Mouse (Mus musculus) 3134 (cell line): ENCODE data around the gene Gm17268.

Source experiments
- DNase-seq: peaks from one replicate; pipeline ENCODE4 v3.0.0-alpha.2; 2011; ENCODE audit warnings: low spot score; ENCODE audit not compliant: insufficient read length; ENCODE audit errors: extremely low read depth

Gene Gm17268

DNA sequence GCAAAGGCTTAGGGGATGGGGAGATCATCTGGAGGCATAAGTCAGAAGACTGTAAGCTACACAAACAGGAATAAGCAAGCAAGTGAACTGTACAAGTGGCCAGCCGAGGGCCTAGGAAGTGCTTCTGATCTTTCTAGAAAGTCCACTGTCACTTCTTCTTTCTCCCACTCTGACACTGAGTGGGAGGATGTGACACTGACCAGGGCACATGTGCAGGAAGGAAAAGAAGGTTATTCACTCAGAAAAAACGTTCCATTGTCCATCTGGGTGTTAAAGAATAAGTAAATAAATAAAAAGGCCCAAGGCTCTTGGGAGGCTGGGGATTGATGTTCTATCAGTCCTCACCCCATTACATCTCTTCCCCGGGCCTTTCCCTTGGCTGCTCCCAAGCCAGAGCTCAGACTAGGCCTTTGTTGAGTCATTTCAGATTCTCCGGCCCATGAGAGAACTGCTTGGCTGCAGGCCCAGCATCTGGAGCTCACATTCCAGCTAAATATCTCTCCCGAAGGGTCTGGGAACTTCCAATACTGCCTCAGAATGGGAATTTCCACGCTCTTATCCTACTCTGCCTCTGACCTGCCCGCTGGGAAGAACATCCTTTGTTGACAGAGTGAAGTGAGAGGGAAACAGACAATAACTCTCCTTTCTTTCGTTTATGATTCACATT, 5.6 kb downstream of the Gm17268 start:
- DNase-seq: peak; percentile 66

DNA sequence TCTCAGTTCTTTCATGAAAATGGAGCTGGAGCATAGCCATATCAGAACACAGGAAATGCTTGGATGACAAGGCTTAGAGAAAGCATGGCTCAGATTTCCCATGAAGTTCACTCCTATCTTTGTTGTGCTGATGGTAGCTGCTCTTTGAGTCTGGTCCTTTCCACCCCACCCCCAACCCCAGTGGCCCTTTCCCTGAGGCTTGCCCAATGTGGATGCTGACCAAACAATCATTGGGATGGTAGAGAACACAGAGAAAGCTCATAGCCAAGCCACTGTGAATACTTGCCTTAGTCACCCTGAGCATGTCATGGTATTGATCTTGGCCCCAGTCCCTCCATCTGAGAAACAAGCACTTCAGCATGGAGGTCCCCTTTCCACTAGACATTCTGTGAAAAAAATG, 6.2 kb downstream of the Gm17268 start:
- peak; percentile 49 for DNase-seq

DNA sequence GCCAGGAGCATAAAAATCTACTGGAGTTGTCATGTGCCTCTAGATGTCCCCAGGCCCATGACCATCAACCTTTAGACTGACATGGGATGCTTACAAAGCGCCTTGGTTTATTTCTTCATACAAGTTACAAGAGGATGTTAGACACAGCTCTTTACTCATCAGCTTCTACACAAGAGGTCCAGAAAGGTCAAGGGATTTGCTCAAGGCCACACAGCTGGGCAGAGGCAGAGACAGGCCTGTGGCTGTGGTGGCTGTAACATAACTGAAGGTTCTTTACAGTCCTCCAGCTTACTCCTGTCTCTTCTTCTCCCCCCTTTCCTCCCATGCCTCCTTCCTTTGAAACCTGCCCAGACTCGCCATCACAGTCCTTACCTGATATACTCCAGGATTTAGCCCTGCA, 8.2 kb downstream of the Gm17268 start:
- no peak for DNase-seq

DNA sequence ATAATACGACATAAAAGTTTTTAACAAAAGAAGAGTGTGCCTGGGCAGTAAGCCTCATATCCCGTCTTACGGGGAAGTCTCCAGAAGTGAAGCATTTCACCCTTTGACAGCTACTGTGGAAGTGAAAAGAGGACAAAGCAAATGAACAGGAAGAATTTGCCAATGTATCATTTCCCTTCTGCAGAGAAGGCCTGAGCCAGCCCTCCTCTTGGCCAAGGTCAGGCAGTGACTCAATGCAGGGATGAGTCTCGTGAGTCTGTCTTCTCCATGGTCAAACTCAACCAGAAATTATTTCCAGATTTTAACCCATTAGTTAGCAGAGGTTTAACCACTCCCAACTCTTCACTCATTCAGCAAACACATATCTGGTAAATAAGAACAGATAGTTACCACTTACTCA, 14.6 kb downstream of the Gm17268 start:
- no peak for DNase-seq

DNA sequence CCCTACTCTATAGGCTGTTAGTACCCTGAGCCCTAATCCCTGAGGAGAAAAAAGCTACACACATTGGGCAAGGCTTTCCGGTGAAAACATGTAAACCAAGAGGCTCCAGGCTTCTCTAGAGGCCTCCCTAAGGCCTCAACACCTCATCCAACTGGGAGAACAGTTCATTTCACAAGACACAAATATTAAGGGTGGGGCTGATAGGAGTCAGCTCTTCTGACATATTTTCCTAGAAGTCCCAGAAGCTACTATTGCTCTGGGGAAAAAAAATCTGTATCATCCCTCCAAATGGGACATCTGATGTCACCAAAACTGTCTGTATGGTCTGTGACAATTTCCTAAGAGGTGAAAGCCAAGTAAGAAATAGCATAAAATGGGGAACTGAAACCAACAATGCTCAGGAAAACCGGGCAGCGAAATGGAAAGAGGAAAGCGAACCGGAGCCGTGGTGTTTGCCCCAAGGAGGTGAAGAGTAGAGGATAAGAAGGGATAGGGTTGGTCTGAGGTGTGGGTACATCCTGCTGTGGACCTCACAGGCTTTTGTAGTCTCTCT, 15.8 kb downstream of the Gm17268 start:
- no peak for DNase-seq

DNA sequence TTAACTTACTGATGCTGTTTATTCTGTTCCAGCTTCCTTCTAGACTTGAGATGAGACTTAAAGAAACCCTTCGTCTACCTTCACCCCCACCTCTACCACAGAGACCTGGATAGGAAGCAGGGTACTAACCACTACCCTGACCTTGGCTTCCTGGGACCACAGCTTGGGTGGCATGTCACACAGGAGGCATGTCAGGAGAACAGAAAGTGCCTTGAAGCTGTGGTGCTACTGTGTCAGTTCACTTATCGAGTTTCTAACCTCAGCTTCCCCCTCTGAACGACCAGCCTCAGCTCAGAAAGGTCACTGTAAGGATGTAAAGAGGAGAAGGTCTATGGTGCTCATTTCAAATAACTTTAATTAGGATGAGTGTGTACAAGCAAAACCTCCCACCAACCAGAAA, 17.0 kb downstream of the Gm17268 start:
- no peak for DNase-seq

DNA sequence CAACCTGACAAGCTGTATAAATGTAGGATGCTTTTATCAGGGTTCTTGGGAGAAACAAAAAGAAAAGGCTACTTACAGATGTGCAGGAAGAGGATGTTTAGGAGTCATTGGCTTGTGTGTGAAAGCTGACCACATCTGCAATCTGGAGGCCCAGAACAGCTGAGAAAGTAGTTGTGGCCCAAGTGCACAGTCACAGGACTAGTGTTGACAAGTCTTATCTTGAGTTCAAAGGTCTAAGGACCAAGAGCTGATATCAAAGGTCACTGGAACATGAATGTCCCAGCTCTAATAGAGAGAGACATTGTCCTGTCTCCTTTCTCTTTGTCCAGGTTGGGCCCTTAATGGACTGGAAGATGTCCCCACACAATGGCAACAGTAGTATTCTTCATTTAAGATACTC, 18.6 kb downstream of the Gm17268 start:
- no peak for DNase-seq

DNA sequence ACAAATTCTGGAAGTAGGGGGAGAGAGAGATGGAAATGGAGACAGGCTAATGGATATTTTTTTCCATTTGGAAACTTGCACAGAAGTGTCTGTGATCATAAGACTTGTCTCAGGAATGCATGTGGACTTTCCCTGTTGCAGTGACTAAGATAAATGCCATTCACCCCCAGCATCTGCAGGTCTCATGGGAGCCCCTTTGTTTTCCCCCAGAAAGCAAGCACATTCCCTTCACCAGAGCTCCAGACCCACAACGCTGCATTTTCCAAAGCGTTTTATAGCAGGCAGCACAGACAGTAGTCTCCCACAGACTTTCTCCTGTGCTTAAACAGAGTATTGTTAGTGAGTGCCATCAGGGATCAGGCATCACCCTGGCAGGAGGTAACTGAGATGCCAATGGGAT, 19.0 kb downstream of the Gm17268 start:
- peak; percentile 19 for DNase-seq

DNA sequence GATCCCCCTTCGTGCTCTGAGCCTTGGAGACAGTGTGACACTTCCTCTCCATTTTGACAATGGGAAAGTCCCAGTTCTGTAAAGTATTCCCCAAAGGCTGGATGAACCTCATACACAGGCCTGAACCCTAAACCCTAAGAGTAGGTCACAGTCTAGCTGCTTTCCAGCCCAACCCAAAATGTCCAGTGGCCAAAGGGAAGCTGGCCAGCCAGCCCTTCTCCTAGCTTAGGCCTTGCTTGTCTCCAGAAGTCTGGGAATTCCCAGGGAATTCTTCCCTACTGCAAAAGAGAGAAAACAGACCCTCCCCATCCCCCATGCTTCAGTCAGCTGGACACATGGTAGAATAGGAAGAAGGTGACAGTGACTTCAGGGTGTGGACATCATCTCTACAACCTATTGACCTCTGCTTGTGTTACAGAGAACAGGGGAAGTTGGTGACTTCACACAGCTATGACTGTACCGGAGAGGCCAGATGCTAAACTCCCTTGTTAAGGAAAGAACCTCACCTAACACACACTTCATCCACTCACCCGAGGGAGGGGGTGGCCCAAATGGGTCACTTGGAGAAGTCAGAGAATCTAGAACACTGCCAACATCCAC, 22.1 kb downstream of the Gm17268 start:
- no peak for DNase-seq

DNA sequence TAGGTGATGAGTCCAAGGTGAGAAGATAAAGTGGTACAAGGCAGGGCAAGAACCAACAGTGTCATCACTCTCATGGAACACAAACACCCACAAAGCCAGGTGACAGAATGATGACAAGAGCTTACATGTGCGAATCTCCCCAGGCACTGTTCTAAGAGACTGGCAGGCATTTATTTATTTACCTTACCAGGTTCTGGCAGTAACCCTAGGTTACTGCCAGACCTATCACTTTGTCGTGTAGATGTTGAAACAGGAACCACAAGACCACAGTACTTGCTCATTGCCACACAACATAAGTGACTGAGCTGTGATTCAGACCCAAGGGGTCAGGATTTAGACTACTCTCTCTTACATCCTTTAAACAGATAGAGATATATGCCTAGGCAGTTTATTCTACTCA, 23.3 kb downstream of the Gm17268 start:
- peak; percentile 59 for DNase-seq

DNA sequence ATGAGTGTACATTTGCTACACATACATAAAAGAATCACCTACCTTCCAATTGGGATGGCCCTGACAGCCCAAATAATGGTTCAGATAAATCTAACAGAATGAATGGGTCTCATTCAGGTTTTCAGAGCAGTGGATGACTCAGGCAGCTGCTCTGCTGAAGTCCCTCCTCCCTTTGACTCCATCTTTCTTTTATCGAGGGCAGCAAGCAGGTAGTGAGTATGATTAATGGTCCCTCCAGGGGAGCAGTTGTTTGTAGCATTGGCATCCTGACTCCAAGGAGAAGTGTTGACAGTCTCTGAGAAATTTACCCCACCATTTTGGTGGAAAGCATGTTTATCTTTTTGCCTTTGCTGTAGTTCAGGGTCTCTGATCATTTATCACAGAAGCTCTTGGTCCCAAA, 24.6 kb downstream of the Gm17268 start:
- no peak for DNase-seq

DNA sequence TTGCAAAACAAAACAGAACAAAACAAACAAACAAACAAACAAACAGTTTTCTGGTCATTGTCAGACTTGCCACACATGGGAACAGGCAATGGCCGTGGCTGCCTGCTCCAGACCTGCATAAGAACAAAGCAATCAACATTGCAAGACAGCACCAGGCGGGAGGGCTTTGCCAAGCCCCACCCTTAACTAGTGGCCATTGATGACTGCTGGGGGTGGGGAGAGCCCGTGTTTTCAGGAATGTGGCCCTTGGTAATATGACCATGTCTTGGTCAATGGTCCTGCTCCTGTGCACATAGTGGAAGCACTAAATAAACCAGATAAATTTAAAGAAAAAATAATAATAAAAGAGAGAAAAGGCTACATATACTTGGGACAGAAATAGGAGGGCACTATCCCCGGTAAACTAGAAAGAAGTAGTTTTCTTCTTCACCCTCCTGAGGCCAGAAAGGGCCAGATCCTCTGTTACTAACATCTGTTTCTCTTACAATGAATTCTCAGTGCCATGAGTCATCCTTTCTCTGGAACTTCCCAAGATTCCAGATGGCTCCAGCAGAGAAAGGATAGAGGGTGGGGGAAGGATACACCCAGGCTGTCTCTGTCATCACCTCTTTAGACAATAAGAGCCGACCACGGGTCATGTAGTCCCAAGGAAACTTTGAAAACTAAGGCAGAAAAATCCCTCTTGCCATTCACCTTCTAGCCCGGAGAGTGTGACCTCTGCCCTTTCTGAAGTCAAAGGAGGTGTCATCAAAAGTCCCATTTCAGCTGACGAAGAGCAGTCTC, 26.8 kb downstream of the Gm17268 start:
- peak; percentile 59 for DNase-seq

DNA sequence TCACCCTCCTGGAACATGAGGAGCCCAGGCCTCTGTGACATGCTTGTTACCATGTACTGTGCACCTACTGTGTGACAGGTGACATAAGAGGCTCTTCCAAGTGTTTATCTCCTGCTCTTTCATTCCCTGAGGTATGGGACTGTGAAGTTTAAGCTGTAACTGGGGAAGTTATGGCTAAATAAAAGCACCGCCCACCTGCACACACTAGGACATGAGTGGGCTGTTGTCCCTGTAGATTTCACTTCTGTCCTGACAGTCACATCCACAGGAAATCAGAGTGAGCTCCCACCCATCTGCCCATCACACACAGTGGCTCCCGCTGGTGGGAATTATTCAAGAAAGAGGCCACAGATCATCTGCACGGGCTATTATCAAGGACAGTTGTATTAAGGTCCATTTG, 28.2 kb downstream of the Gm17268 start:
- no peak for DNase-seq

DNA sequence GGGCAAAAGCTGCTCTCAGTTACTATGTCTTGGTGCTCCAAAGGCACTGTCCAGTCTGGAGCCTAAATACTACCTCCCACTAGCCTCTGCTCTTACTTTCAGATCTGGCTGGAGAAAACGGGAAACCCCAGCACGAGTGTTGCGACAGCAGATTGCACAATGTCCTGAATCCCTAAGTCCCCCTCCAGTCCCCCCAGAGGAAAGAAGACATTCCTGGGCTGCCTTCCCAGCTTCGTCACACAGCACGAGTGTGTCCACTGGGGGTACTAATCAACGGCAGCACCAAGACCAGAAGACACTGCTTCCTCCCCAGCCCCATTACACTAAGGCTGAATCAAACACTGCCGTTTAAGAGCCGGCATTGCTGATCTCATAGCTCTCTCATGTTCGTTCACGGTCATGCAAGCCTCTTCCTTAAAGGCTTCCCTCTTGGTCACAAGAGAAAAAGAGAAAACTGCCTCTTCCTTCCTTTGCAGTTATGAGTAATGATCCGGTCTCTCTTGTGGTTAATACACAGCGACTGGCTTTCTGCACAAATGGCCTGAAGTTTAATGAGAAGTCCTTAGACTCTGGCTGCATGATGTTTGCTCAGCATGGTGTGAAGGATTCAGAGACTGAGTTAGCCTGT, 31.5 kb downstream of the Gm17268 start:
- peak; percentile 76 for DNase-seq

DNA sequence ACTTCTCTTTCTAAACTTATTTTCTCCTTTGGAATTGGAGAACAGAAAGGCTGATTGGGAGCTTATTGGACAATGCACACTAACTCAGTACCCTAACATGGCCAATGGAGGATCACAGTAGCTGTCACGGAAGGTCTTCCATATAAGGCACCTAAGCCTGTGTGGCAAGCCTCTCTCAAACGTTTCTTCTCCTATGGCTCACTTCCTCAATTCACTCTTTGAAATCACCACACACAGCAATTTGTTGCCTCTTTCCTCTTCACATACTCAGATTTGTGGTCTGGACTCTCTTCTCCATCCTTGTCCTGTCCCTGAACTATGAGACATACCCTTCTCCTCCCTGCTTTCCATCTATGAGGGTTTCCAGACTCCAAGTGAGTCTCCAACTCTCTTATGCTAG, 33.6 kb downstream of the Gm17268 start:
- no peak for DNase-seq

DNA sequence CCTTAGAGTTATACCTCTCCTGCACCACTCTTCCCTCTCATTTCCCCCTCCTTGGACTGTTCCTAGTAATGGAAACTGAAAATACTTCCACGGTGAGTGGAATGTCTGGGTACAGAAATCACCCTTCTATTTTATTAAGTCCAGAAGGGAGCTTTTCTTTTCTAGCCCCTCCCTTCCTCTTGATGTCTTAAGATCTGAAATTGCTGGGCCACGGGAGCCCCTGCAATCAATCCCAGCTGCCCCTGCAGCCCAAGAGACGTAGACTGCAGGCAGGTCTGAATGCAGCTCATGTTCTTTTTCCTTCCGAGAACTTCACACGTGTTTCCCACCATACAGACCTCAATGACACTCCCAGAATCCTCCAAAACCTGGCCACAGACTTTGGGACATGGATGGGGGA, 37.8 kb downstream of the Gm17268 start:
- no peak for DNase-seq

DNA sequence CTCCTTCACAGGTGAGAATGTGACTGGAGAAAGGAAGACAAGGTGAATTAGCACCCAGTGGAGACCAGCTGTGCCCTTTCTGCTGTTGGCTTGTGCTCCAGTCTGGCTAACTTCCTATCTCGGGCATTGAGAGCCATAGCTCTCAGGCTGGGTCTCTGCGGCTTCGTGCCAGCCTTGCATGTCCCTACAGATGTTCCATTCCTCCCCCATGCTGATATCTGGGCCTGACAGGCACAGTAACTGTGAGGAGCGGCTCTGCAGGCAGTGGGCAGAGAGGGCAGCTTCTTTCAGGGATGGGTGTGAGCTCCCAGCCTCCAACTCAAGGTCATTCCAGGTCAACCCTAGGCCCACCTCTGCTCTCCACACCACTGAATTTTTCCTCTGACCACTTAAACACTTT, 38.9 kb downstream of the Gm17268 start:
- no peak for DNase-seq

DNA sequence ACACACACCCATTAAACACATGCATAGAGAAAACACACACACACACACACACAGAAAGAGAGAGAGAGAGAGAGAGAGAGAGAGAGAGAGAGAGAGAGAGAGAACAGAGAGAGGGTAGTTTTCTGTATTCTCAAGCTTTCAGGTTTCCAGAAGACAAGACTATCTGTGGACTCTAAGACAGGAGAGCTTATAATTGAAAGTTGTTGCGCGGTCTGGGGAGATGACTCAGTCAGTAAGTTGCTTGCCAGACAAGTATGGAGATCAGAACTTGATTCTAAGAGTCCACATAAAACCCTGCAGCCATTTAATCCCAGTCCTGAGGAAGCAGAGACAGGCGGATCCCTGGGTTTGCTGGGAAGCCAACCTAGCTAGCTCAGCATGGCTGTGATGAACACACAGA, 39.7 kb downstream of the Gm17268 start:
- no peak for DNase-seq

DNA sequence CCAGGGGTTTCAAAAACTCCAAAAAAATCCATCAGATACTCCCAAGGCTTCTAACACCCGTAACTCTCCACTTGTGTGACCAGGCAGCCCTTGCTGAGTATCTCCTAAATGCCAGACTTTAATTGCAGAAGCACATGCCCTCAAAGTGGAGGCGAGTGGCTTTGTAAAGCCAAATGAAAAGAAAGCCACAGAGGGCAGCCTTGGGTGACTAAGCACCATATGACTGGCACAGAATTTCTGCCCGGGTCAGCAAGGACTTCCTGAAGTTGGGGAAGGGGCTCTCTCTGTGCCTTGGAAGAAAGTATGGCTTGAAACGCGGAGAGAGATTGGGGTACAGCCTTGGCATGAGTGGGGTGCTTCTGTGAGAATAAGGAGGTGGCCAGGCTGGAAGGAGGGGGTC, 41.3 kb downstream of the Gm17268 start:
- DNase-seq: peak; percentile 16

DNA sequence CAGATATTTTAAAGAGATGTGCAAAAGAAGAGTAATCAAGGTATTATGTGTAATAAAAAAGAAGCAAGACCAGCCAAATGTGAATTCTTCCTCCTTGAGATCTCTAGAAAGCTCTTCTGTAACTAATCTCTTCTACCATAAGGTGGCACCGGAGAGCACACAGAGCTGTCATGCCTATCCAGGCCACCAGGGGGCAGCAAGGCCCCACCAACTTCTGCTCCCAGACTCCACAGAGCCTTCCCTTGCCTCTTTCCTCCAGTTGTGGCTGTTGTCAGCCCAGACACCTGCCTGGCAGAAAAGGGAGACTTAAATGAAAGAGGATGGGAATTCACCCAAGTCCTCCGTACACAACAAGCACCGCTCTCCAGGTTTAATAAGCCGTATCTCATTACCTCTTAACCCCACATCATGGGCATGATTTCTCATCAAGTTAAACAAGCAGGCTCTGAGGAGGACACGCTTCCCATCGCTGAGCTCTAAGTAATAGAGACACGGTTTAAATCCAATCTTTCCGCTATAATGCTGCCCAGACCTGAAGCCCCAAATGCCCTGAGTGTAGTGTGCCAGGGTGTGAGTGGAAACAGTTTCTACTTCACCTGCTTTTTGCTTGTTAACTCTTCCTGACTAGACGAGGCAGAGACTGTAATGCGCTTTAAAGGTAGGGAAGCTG, 42.1 kb downstream of the Gm17268 start:
- DNase-seq: peak; percentile 71

DNA sequence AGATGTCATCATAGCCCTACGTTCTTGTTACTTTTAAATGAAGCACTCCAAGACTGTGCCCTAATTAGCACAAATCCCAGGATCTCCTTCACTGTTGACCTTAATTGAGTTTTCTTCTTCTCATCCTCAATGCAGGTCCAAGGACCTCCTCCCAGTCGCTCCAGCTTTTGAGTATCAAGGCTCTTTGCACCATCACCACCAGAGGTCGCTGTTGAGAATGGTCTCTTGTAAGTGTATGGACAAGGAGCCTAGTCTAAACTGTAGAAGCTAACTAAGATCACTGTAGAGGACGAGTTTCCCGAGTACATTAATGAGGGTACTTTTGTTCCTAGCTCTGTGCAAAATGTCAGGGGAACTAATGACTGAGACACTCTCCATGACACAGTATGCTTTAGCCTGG, 55.2 kb downstream of the Gm17268 start:
- peak; percentile 21 for DNase-seq
